Mouse (Mus musculus) adrenal gland, adult (tissue): ENCODE results near the gene Sub1.

Experiments
- DNase-seq, 2 experiments: peaks; one replicate each; pipeline ENCODE4 v3.0.0; 2022 to 2023; ENCODE audit warnings: low spot score in 1 of 2; ENCODE audit not compliant: inconsistent age in 2 of 2

The Sub1 gene

DNA sequence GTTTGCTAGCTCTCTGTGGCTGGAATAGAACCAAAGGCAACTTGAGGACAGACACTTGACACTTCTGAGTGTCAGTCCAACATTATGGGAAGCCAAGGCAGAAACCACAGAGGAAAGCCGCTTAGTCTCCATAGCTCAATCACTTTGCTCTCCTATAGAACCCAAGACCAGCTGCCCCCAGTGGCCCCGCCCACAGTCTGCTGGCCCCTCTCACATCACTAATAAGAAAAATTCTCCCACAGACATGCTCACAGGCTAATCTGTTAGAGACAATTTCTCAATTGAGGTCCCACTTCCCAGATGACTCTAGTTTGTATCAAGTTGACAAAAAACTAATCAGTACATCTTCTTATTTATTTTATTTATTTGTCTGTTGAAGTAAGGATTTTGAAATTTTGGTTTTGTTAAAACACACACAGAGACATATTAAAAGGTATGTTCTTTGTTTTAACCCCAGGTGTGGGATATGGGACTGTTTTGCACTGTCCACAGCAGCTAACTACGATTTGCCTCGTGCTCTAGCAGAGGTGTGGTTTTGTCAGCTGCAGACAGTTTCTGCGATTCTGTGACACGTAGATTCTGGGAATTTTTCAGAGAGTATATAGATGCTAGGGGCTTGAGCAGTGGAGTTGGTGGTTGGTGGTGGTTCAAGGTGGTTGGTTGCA, 16.9 kb upstream of the Sub1 start:
- DNase-seq, result no peak

DNA sequence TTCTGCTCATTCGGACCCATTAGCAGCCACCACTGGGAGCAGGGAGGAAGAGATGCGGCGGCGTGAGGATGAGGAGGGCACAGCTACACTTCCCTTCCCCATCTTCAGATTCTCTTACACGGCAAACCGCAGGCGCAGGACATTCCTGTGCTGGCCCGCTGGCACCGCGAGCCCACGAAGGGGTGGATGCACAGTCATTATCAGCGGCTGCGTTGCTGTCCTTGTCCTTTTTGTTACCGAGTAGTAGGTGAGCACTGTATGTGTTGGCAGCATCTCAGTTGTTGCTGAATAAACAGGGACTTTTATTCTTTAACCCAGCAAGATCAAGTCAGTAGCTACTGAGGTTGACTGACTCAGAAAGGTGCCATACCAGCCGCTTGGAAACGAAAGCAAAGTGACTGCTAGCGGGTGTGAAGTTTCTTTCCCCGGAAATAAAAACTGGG, 13.8 kb upstream of the Sub1 start:
- DNase-seq, result peak; percentile 9 to 48

DNA sequence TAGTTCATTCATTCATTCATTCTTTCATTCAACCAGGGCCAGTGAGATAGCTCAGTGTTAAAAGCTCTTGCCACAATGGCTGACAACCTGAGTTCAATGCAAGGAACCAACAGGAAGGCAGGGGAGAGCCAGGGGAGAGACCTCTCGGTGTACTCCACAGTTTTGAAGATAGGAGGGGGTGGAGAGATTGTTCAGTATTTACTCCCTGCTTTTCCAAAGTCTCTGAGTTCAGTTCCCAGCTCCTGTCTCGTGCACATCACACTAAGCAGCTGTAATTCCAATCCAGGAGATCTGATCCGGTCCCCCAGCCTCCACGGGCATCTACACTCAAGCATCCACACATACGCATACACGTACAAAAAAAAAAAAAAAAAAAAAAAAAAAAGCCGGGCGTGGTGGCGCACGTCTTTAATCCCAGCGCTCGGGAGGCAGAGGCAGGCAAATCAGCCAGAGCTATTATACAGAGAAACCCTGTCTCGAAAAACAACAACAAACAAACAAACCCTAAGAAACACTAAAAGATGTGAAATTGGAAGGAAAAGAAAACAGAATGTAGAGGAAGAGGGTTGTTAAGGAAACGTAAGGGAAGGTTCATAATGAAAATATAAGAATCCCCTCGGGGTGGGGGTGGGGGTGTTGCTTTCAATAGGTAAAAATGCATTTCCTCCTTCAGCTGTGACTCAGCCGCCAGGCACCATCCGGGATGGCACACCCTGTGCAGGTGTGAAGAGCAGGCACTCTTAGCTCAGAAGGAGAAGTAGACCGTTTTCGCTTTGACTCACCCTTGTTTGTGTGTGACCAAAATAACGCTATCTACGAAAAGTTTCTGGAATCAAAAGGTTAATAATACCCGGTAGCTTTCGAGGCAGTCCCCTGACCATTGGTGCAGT, 13.2 kb upstream of the Sub1 start:
- DNase-seq, result no peak

DNA sequence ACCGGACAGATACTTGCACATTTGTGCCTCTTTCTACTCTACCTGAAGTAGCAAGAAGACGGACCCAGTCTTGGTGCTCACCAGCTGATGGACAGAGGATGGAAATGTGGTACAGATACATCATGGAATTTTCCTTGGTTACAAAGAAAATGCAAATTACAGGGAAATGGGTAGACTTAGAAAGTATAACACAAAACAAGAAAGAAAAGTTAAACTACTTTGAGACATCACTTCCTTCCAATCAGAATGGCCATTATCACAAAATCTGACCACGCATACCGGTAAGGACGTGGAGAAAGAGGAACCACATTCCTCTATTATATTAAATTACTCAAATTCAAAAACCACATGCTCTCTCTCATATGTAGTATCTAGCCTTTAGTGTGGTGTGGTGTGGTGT, 12.1 kb upstream of the Sub1 start:
- no peak for DNase-seq

DNA sequence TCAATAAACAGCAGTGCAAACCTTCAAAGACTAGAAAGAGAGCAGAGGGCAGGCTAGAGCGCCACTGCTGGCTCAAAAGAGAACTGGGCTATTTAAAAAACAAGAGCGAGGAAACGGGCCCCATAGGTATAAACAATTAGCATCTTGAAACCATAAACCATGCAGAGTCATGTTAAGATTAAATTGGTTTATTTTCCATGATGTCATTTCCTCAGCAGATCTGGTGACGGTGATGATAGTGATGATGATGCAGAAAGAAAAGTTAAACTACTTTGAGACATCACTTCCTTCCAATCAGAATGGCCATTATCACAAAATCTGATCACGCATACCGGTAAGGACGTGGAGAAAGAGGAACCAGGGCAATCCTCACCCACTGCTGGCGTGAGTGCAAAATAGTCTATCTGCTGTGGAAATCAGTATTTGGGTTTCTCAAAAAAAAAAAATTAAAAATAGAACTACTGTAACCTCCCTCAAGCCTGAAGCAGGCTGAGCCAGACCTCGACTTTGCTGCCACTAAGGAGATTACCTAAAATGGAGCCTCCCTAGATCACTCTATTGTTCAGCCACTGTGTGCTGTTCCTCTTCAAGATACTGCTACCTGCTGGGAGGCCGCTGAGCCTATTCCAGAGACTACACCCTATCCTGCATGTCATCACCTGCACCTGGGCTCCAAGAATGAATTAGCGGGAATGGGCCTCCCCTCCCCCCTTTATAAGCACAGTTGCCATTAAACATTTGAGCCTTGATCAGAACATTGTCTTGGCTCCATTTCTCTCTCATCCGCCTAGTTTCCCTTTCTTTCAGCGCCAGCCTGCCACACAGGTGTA, 11.4 kb upstream of the Sub1 start:
- no peak for DNase-seq

DNA sequence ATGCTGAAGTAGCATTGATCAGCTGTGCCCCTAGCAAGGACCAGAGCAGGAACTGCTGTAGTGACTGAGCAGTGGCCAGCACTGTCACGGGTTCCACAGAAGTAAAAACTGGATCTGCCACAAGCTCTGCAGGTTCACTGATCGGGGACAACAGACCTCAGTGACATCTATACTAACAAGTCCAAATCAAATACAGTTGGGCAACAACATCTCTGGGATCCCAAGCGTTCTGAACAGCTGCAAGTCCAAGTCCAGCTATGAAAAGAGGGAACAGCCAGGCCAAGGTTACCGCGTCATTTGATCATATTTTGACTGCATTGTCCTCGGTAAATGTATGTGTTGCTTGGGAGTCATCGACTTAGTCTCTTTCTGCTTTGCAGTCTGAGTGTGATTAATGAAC, 10.6 kb upstream of the Sub1 start:
- DNase-seq, result no peak

DNA sequence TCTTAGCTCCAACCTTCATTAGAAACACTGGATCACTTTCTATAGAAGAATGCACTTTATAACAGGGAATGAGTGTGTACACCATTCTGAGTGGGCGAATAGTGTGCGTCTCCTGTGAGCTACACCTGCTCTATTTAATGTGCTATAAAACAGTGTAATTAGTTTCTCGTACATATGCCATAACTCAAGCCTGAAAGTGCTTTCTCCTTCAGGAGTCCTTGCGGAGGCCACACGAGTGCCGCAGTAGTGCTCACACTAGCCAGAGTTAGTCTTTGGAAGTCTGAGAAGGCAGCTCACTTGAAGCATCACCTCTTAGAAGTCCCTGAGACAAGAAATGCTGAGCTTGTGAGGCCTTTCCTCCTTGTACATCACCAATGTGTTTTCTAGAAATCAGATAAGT, 9.4 kb upstream of the Sub1 start:
- no peak for DNase-seq

DNA sequence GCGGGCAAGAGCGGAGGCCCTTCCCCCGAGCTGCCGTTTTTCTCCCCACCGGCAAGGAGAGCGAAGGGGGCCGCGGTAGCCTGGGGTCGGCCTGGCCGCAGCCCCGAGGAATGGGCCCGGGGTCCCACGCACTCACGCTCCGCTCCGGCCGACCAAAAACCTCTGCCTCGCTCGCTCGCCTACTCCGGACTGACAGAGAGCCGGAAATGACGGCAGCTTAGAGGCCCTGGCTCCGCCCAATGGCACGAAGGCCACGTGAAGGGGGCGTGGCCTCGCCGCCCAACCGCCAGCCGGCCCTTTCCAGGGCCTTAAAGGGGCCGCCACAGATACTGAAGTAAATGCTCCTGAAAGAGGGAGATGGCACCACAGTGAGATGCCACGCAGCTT, 975 bp downstream of the Sub1 start:
- DNase-seq, result peak; percentile 95 to 97

DNA sequence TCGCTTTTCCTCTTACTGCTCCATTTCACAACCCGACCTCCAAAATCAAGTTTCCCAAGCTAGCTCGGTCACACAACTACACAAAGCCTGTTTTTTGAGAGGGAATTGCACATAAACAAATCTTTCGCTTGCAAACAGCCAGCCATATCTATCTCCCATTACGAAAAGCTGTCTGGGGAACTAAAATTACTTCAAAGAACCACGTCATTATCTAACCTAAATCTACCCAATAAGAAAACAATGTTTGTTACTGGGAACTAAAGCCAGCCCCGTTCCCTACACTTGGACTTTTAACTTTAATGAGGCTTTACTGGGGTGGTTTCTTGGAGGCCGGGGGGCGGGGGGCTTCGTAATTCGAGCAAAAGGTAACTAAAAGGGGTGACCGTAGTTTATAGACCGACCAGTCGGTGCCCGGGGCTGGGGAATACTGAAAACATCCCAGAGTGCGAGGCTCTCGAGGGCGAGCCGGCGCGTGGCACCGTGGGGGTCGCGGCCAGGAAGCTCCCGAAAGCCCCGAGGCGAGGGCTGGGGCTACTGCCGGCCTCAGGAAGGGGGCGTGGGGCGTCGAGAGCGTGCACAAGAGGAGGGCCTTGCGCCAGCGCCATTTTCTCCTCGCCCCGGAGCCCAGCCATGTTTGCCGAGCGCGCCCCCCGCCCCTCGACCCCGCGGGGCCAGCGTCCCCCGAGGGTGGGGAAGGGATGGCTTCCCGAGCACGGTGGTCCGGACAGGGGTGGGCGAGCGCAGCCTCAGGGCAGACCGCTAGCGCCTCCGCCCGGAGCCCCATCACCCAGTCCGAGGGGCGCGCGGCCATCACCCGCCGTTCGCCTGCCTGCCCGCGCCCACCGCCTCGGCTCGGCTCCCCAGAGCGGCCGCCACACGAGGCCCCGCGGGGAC, 1.6 kb downstream of the Sub1 start:
- peak; percentile 71 to 84 for DNase-seq

DNA sequence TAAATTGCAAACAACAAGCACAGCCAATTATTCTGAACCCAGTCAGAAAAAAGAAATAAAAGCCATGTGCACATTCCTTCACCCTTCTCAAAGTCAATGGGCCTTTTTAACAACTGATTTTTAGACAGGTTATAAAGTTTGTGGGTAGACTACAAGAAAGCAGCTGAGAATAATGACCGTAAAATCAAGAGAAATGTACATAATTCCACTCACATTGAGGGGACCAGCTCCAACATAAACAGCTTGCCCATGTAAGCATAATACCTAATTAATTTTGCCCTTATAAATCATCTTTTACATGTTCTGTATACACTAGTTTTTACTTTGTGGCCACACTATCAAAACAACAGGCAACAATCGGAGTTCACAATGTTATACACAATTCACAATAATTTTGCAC, 2.8 kb downstream of the Sub1 start:
- DNase-seq, result no peak

DNA sequence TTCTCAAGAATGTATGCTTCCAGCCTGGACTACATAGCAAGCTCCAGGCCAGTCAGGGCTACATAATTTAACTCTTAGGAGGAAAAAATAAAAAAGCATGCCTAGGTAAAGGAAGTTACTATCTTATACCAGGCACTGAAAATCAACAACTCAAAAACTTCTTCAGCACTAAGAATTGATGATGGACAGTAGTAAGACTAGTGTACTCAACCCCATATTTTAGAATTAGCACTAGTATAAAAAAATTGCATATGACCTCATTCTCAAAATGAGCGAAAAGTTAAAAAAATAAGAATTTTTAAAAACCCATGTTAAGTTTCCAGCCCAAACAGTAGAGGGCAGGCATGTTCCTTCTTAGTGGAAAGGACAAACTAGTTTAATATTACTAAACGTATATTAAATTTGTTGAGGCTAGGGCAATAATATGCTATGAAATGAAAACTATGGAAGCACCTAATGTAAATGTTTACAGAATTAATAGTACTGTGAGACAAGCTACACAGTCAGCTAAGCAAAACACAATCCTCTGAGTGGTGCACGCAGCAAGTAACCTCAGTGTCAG, 5.2 kb downstream of the Sub1 start:
- no peak for DNase-seq

DNA sequence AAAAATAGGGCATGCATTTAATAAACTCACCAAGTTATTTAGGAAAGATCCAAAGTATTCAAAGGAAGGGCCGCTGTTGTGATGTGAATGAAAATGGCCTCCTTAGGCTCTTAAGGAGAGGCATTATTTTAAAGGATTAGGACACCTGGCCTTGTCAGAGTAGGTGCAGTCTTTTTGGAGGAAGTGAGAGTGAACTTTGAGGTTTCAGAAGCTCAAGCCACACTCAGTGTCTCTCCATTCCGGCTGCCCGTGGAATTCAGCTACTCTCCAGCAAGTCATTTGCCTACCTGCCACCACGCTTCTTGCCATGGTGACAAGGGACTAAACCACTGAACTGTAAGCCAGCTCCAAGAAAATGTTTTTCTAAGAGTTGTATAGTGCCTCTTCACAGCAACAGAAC, 8.2 kb downstream of the Sub1 start:
- no peak for DNase-seq

DNA sequence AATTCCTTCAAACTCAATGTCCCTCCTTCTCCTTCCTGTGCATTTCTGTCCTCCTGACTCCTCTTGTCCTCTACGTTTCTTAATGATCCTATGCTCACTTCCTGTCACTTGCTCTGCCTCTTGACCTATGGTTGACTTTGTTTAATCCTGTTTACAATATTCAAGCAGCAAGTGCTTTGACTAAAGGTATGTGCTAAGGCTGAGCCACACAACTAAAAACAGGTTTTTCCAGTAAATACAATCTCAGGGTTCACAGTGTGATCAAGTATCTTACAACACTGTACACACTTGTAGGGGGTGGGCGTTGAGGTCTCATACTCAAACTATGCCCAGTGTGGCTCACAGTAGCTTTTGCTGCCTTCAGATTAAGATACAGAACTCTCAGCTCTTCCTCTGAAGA, 8.9 kb downstream of the Sub1 start:
- no peak for DNase-seq

DNA sequence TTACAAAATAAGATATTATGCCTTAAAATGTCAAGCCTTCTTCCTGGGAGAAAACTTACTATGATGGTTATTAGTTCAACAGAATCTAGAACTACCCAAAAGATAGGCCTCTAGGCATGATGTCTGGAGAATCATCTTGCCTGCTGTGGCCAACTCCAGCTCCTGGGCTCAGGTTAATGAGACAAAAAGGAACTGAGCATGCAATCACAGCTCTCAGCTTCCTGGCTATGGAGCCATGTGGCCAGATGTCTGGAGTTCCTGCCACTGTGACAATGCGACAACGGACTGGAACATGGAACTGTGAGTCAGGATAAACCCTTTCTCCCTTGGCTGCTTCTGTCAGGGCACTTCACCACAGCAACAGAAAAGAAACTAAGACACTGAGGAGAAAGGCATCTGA, 14.8 kb downstream of the Sub1 start:
- no peak for DNase-seq

DNA sequence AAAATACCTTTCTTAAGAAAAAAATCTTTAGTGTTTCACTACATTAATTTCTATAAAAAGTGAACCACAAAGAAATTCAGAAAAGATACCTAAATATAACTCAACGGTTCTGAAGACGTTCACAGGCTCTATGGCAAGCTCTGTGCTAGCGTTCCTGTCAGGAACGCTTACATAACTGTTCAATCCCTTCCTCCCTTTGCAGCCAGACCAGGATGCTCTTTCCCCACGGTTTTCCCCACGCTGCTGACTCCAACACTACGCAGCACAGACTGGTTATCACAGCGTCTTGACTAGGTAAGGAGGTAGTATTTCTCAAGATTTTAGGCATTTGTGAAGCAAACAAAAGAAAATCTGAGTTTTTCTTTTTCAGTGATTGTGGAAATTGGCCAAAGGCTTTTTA, 15.3 kb downstream of the Sub1 start:
- no peak for DNase-seq

DNA sequence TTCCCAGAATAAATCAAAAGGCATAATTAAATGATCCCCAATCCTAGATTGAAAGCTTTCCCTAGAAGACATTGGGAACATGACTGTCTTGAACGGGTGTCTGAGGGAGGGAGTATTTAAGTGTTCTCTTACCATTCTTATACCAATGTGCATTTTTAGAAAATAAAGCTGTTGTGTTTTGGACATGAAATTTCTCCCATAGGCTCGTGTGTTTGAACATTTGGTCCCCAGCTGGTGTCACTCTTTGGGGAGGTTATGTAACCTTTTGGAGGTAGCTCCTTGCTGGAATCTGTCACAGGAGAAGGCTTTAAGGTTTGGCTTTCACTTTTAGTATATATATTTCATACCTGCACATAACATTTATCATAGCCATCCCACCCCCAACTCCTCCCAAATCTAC, 18.6 kb downstream of the Sub1 start:
- DNase-seq, result no peak

DNA sequence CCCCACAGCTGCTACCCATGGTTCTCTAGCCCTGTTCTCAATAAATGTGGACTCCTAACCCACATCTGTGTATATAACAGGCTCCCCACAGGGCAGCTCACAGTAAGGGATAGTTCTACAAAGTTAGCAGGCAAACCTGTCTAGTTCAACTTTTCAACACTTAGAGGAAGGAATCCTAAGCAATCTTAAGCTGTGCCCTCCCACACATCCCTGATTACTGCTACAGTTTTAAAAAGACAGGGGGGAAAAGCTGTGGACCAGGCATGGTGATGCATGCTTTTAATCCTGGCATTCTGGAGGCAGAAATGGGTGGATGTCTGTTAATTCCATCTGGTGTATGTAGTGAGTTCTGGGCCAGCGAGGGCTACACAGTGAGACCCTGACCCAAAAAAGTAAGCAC, 19.7 kb downstream of the Sub1 start:
- DNase-seq, result no peak

DNA sequence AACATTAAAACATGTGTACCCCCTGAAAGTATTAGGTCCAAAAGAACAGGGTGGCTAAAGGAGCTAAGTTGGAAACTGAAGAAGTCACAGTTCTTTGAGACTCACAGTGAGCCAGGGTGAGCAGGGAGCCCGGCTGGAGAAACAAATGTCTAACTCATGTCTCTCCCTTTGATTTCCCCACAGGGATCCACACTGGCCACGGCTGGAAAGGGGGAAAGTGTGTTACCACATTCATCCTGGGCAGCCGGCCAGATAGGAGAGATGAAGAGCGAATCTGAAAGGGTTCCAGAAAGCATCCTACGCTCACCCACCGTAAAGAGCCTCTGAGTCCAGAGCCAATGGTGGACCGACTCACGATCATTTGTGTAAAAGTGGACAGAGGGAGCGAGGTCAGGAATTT, 20.9 kb downstream of the Sub1 start:
- DNase-seq, result peak in 1 of 2 experiments; percentile 39

DNA sequence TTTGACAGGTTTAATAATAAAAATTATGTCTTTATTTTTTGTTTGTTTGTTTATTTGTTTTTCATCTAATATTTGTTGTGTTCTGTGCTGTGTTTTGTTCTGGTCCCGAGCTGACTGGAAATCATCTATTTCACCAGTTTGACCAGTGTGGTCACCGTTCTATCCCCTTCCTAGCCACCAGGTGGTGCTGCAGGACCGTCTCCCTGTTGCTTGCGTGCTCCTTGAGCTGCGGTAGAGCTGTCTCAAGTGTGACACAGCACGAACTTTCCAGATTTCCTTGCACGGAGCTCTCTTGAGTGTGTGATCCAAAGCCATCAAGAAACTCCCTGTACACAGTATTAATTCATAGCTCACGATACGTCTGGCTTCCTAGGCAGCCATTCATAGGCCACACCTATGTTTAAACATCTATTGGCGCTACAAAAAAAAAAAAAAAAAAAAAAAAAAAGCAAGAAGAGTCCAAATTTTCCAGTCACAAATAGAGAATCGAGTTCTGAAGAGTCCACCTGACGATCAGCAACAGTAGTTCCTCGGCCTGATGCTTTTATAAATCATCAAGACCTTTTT, 24.8 kb downstream of the Sub1 start:
- peak; percentile 79 to 93 for DNase-seq

DNA sequence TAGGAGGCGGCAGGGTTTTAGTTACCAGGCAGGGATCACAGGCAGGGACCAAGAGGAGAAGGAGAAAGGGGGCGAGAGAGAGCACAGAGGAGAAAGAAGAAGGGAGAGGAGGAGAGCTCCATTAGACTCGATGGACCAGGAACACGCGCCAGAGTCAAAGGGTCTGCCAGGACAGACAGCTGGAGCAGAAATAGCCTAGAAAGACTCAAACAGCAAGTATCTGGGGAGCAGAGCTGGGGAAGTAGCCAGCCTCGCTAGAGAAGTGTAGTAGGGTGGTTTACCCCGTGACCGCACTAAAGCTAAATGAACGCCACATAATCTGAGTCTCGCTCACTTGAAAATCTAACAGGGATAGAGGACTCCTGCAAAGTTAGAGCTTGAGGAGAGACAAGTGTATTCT, 26.2 kb downstream of the Sub1 start:
- no peak for DNase-seq
